ENCODE assay signal across 8 mouse cellular contexts in the genomic region with DNA sequence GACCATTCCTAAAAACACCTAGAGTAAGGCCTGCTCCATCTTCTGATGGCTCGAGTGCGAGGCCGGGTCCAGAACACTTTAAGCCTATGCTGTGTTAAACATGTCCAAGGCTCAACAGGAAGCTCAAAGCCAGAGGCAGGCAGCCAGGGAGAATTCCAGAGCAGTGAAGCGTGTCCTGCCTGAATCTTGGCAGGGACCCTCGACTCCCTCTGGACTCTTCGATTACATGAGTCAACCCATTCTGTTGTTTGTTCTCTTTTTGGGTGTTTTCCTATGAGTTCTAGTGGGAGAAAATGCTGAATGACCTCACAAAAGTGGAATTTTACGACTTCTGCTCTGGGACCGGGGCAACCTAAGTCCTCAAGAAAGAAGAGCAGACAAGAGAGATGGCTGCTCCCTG. TPM values are rescaled to one million over a fixed set of nuclear protein-coding genes. Genes with fewer than 3 reads are reported as not detected.
DNase-seq lines count a peak whose midpoint lies in the region; ATAC-seq lines count a peak whose summit lies in the region.

No protein-coding gene starts in this region.

- no peak overlapping the region for H3K4me2 ChIP-seq in forebrain, embryonic 14.5 days (ENCODE audit: low read length)
- no peak overlapping the region for H3K4me2 ChIP-seq in forebrain, embryonic 15.5 days (replicated peaks)
- no peak overlapping the region for H3K4me2 ChIP-seq in heart, embryonic 11.5 days
- no peak overlapping the region for H3K4me2 ChIP-seq in stomach, embryonic 16.5 days (ENCODE audit: low read depth, low read length)

- no peak overlapping the region for H3K27ac ChIP-seq in forebrain, embryonic 14.5 days (ENCODE audit: low read depth, low read length)
- H3K27ac ChIP-seq in forebrain, embryonic 15.5 days (replicated peaks) = no peak overlapping the region
- H3K27ac ChIP-seq in heart, embryonic 11.5 days (ENCODE audit: low read depth, low read length) = peak overlapping the region; percentile 50; the same call in 1 of the 2 replicates
- peak overlapping the region; percentile 79 for H3K27ac ChIP-seq in stomach, embryonic 16.5 days (ENCODE audit: low read length)

- no peak for ATAC-seq in forebrain, embryonic 14.5 days
- no peak for ATAC-seq in forebrain, embryonic 15.5 days (replicated peaks)
- no peak for ATAC-seq in heart, embryonic 11.5 days (replicated peaks; ENCODE audit: insufficient number of reproducible peaks, low FRiP score, low TSS enrichment)
- peak; percentile 79 for ATAC-seq in stomach, embryonic 16.5 days (ENCODE audit: insufficient read depth, low FRiP score)

- DNase-seq in forebrain, embryonic 14.5 days (ENCODE audit: low spot score) = peak; percentile 72
- DNase-seq in adrenal gland, postnatal 10 days = peak; percentile 66
- peak; percentile 91 for DNase-seq in kidney, postnatal 14 days
- DNase-seq in T-cell, adult 2 months (ENCODE audit: low spot score) = no peak
- DNase-seq in left cerebral cortex, adult 9 months (ENCODE audit: low spot score in 2 of 2) = no peak

- H3K36me3 ChIP-seq in forebrain, embryonic 14.5 days (ENCODE audit: control insufficient read depth, insufficient read depth, low read length) = no peaks in the 10 kb centered on the region
- H3K36me3 ChIP-seq in forebrain, embryonic 15.5 days = no peaks in the 10 kb centered on the region
- no peaks in the 10 kb centered on the region for H3K36me3 ChIP-seq in heart, embryonic 11.5 days (ENCODE audit: control insufficient read depth, insufficient read depth, low read length)
- no peaks in the 10 kb centered on the region for H3K36me3 ChIP-seq in stomach, embryonic 16.5 days (ENCODE audit: control insufficient read depth, insufficient read depth, low read length)

- no peaks in the 10 kb centered on the region for H3K4me1 ChIP-seq in forebrain, embryonic 14.5 days (ENCODE audit: control insufficient read depth, insufficient read depth, low read length)
- H3K4me1 ChIP-seq in forebrain, embryonic 15.5 days = peaks cover 9% of the 10 kb centered on the region
- no peaks in the 10 kb centered on the region for H3K4me1 ChIP-seq in heart, embryonic 11.5 days (ENCODE audit: control insufficient read depth, insufficient read depth, low read length)
- peaks cover 15% of the 10 kb centered on the region for H3K4me1 ChIP-seq in stomach, embryonic 16.5 days (ENCODE audit: control insufficient read depth, insufficient read depth, low read length)

- no peaks in the 10 kb centered on the region for H3K9me3 ChIP-seq in forebrain, embryonic 14.5 days (replicated peaks; ENCODE audit: control insufficient read depth, low read length)
- no peaks in the 10 kb centered on the region for H3K9me3 ChIP-seq in forebrain, embryonic 15.5 days
- no peaks in the 10 kb centered on the region for H3K9me3 ChIP-seq in heart, embryonic 11.5 days (replicated peaks; ENCODE audit: control insufficient read depth, low read length)
- H3K9me3 ChIP-seq in stomach, embryonic 16.5 days (replicated peaks; ENCODE audit: control insufficient read depth, low read length) = no peaks in the 10 kb centered on the region

- H3K4me3 ChIP-seq in forebrain, embryonic 14.5 days (ENCODE audit: low read depth, low read length) = no peak overlapping the region
- no peak overlapping the region for H3K4me3 ChIP-seq in forebrain, embryonic 15.5 days
- no peak overlapping the region for H3K4me3 ChIP-seq in heart, embryonic 11.5 days (ENCODE audit: low read depth, low read length)
- H3K4me3 ChIP-seq in stomach, embryonic 16.5 days (replicated peaks; ENCODE audit: low read length) = no peak overlapping the region

- no peaks in the 10 kb centered on the region for H3K27me3 ChIP-seq in forebrain, embryonic 14.5 days (replicated peaks; ENCODE audit: control insufficient read depth, insufficient read depth, low read length)
- H3K27me3 ChIP-seq in forebrain, embryonic 15.5 days = no peaks in the 10 kb centered on the region
- no peaks in the 10 kb centered on the region for H3K27me3 ChIP-seq in heart, embryonic 11.5 days (ENCODE audit: control insufficient read depth, insufficient read depth, low read length)
- H3K27me3 ChIP-seq in stomach, embryonic 16.5 days (ENCODE audit: control insufficient read depth, insufficient read depth, low read length) = no peaks in the 10 kb centered on the region

- 60% methylated on average over 8 of the region's 8 CpGs for WGBS in forebrain, embryonic 14.5 days
- 50% methylated on average over 8 of the region's 8 CpGs for WGBS in forebrain, embryonic 15.5 days
- WGBS in heart, embryonic 11.5 days (ENCODE audit: insufficient replicate concordance) = 57% methylated on average over 8 of the region's 8 CpGs
- whole genome bisulfite sequencing in stomach, embryonic 16.5 days = 35% methylated on average over 8 of the region's 8 CpGs

- H3K9ac ChIP-seq in forebrain, embryonic 14.5 days (ENCODE audit: low read length) = no peak overlapping the region
- no peak overlapping the region for H3K9ac ChIP-seq in forebrain, embryonic 15.5 days (replicated peaks)
- H3K9ac ChIP-seq in heart, embryonic 11.5 days (ENCODE audit: low read depth, low read length) = no peak overlapping the region
- no peak overlapping the region for H3K9ac ChIP-seq in stomach, embryonic 16.5 days (ENCODE audit: low read length)

RNA-seq across cellular contexts. Expression of a gene that starts 15.4 kb away (rescaled TPM):
- 49.6 and 56.4 TPM in 2 replicates for polyA plus RNA-seq in forebrain, embryonic 14.5 days (2014; fragmentation: Nextera tagmentation; extraction: Ambion mirVana)
- 54.6 and 57.4 TPM in 2 replicates for polyA plus RNA-seq in forebrain, embryonic 15.5 days (2015; fragmentation: Nextera tagmentation; extraction: Ambion mirVana)
- 1 to 10 TPM; 5.9 to 9.1 TPM for total RNA-seq in adrenal gland, postnatal 10 days (2021)
- 13.2 and 16.8 TPM in 2 replicates for polyA plus RNA-seq in heart, embryonic 11.5 days (2014; fragmentation: Nextera tagmentation; extraction: Ambion mirVana)
- polyA plus RNA-seq in stomach, embryonic 16.5 days (2015; fragmentation: Nextera tagmentation; extraction: Ambion mirVana) = 15.3 and 18.1 TPM in 2 replicates

Comparison
In these comparisons a context has a peak if more than half of its experiments do, and no peak if none do; other contexts are left out.
1. DNase-seq: peak in forebrain, embryonic 14.5 days (single experiment), adrenal gland, postnatal 10 days (single experiment) and kidney, postnatal 14 days (single experiment); none in T-cell, adult 2 months (single experiment) and left cerebral cortex, adult 9 months (0 of 2).
2. H3K27ac ChIP-seq: peak in heart, embryonic 11.5 days (single experiment) and stomach, embryonic 16.5 days (single experiment); none in forebrain, embryonic 14.5 days (single experiment) and forebrain, embryonic 15.5 days (single experiment).